Mouse (Mus musculus) inflammation-experienced regulatory T-cells, adult 16 weeks (primary cell): ENCODE data around the gene Cotl1. TPM values are rescaled to one million over a fixed set of nuclear protein-coding genes. Genes with fewer than 3 reads are reported as not detected.

Experiments
- polyA plus RNA-seq: library from polyadenylated mRNA; unstranded; fragments of 100-300 nt; shearing (Covaris generic); gene quantifications from one replicate; pipeline ENCODE4 v1.2.1, GENCODE M21; 2017

The Cotl1 gene
- 430 TPM for polyA plus RNA-seq

DNA sequence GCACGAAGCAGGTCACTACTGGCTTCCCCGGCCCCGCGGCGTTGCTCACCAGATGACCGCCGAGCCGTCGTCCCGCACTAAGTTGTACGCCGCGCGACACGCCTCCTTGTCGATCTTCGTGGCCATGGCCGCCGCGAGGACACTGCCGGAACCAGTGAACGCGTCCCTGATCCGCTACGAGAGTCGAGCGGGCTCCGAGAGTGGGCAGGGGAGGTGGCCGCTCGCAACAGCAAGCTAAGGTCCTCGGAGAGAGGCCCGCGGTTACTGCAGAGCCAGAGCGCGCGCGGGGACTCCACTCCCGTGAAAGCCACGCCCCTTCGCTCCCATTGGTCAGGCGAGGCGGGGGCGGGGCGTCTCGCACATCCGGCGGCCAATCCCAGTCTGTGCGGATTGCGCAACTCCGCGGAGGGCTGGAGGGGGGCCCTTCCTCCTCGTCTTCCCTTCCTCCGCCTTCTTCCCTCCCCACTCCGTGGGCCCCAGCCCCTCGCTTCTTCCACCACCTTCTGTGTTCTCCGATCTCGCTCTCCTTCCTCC lies at the start of gene Cotl1:
Gene Cotl1 (minus strand): TSS at position 270 of the 534 bp plus-strand sequence.

DNA sequence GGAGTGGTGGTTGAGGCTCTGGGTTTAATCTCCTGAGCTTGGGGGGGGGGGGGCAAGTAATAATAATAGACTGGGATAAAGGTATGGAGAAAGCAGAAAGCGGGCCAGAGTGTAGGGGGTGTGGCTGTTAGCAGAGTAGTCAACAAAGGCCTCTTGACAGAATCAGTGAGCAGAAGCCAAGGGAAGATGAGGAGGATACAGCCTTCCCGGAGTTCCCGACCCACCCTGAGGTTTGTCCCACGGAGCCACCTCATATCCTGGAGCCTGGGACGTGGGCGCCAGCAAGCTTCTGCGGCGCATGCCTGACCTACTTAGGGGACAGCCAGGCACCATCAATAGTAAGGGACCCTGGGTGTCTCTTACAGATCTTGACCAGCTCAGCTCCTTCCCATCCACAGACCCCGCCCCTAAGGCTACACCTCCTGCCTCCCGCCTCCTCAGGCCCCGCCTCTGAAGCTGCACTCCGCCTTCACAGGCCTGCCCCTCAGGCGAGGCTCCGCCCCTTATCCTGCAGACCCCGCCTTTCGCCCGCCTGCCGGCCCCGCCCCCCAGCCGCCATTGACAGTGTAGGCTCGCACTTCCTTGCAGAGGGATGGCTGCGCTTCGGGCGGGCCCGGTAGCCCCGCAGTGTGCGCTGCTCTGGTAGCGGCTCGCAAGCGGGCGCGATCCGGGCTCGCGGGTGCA lies 21.5 kb upstream of the Cotl1 start, which contains the start of gene Klhl36:
Gene Klhl36 (plus strand): TSS at position 561 of the 684 bp plus-strand sequence.

DNA sequence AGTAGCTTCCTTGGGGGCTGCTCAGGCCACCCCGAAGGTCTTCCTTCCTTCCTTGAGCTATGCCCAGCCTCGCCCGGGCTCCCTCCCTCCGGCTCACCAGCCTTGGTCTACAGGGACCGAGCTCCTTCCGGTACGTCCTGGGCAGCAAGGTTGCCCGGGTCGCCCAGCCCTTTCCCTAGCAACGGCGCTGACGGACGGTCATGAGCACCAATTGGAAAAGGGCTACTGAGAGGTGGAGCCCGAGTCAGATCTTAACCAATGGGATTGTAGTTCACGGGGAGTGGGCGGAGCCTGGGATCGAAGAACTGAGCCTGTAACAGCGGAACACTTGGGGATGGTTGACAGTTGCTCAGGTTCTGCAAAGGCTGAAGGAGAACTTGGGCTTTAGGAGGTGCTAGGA lies 62.1 kb downstream of the Cotl1 start, which contains the start of gene Tldc1:
Gene Tldc1 (minus strand): TSS at position 154 of the 400 bp plus-strand sequence.

Other genes starting within 250 kb of the Cotl1 start
- gene Taf1c, start 235.3 kb downstream of the Cotl1 start, polyA plus RNA-seq = 44.3 TPM
- not detected for gene Adad2, start 227.8 kb downstream of the Cotl1 start, polyA plus RNA-seq
- gene Kcng4, start 204.9 kb downstream of the Cotl1 start, polyA plus RNA-seq = not detected
- gene Wfdc1, start 174.2 kb downstream of the Cotl1 start, polyA plus RNA-seq = not detected
- not detected for gene Atp2c2, start 140.5 kb downstream of the Cotl1 start, polyA plus RNA-seq
- gene Tldc1, start 62.1 kb downstream of the Cotl1 start, polyA plus RNA-seq = 15.0 TPM
- 19.2 TPM for gene Klhl36, start 21.7 kb upstream of the Cotl1 start, polyA plus RNA-seq
- 100 TPM for gene Usp10, start 69.8 kb upstream of the Cotl1 start, polyA plus RNA-seq
- 7.1 TPM for gene Gm20388, start 70.3 kb upstream of the Cotl1 start, polyA plus RNA-seq
- gene Crispld2, start 151.9 kb upstream of the Cotl1 start, polyA plus RNA-seq = 0.10 TPM